ENCODE assay signal across 8 mouse cellular contexts in the genomic region with DNA sequence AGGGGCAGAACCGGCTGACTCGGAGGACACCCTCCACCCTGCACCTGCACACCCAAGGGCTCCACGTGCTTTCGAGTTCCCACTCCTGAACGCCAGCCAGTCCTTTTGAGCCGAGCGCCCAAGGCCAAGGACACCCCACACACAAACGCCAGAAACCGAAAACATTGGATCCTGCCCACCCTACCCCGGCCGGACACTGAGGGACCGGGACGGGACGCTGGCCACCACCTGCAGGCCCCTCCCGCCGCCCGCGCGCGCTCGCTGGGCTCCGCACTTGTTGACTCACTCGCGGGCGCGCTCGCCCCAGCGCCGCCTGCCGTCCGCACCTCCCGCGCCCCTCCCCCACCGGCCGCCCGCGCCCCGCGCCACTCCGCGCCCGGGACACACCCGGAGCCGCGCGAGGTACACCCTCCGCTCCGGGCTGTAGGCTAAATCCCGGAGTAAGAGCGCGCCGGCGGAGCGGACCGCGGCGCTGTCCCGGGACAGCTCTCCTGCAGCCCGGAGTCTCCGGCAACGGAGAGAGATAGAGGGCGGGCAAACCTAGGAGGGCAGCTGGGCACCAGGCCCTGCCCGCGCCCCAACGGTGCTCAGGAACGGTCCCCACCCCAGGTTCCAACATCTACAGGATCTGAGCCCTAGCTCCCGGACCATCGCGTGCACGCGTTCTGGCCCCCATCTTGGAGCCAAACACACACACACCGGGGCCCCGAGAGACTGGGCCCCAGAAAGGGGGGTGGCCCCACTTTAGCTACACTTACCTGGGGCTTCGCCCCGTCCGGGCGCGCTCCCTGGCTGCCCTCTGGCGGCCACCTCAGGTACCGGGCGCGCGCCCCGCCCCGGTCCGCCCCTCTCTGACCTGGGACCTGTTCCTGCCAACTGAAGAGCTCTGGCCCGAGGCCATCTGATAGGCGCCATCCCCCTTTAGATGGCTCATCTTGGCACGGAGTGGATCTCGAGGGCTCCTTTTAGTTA. TPM values are rescaled to one million over a fixed set of nuclear protein-coding genes. Genes with fewer than 3 reads are reported as not detected.
DNase-seq lines count a peak whose midpoint lies in the region; ATAC-seq and TF ChIP-seq lines count a peak whose summit lies in the region.

No protein-coding gene starts in this region.

- TF ChIP-seq EP300 in stomach, postnatal 0 days (optimal IDR thresholded peaks at IDR 0.05) = no peak

- no peak for TF ChIP-seq POLR2A in brain, embryonic 14.5 days (IDR thresholded peaks at IDR 0.05; ENCODE audit: borderline replicate concordance, extremely low read depth, insufficient read depth, insufficient read length, poor library complexity, severe bottlenecking)

- H3K27me3 ChIP-seq in heart, embryonic 13.5 days (replicated peaks) = peaks cover 41% of the 10 kb centered on the region
- no peaks in the 10 kb centered on the region for H3K27me3 ChIP-seq in kidney, postnatal 0 days (ENCODE audit: insufficient read depth, low read length)
- H3K27me3 ChIP-seq in liver, embryonic 16.5 days (ENCODE audit: control insufficient read depth, insufficient read depth, low read depth, low read length) = peaks cover 28% of the 10 kb centered on the region
- H3K27me3 ChIP-seq in neural tube, embryonic 12.5 days (replicated peaks) = peaks cover 26% of the 10 kb centered on the region
- H3K27me3 ChIP-seq in stomach, postnatal 0 days (ENCODE audit: control insufficient read depth, insufficient read depth, low read length) = no peaks in the 10 kb centered on the region

- H3K4me2 ChIP-seq in heart, embryonic 13.5 days = peak overlapping the region; percentile 96
- H3K4me2 ChIP-seq in kidney, postnatal 0 days (ENCODE audit: low read length) = peak overlapping the region; percentile 94
- peak overlapping the region; percentile 74 for H3K4me2 ChIP-seq in liver, embryonic 16.5 days (ENCODE audit: low read depth, low read length)
- H3K4me2 ChIP-seq in neural tube, embryonic 12.5 days (replicated peaks) = peak overlapping the region; percentile 98
- H3K4me2 ChIP-seq in stomach, postnatal 0 days (replicated peaks; ENCODE audit: low read depth) = peak overlapping the region; percentile 90

- DNase-seq in brain, embryonic 14.5 days (ENCODE audit: low read depth) = peak; percentile 68
- peak; percentile 74 for DNase-seq in kidney, postnatal 0 days (ENCODE audit: low spot score)
- DNase-seq in stomach, postnatal 0 days (ENCODE audit: low spot score) = peak; percentile 92

- 0% methylated on average over 68 of the region's 90 CpGs for WGBS in heart, embryonic 13.5 days
- under 1% methylated on average over 79 of the region's 90 CpGs for WGBS in kidney, postnatal 0 days
- WGBS in liver, embryonic 16.5 days (ENCODE audit: insufficient replicate concordance) = under 1% methylated on average over 77 of the region's 90 CpGs
- WGBS in neural tube, embryonic 12.5 days = under 1% methylated on average over 88 of the region's 90 CpGs
- under 1% methylated on average over 89 of the region's 90 CpGs for WGBS in stomach, postnatal 0 days

- H3K36me3 ChIP-seq in heart, embryonic 13.5 days = no peaks in the 10 kb centered on the region
- H3K36me3 ChIP-seq in kidney, postnatal 0 days (ENCODE audit: insufficient read depth, low read length) = no peaks in the 10 kb centered on the region
- no peaks in the 10 kb centered on the region for H3K36me3 ChIP-seq in liver, embryonic 16.5 days (ENCODE audit: control insufficient read depth, insufficient read depth)
- H3K36me3 ChIP-seq in neural tube, embryonic 12.5 days = no peaks in the 10 kb centered on the region
- H3K36me3 ChIP-seq in stomach, postnatal 0 days (ENCODE audit: control insufficient read depth, insufficient read depth, low read length) = no peaks in the 10 kb centered on the region

- peak overlapping the region; percentile 78 for H3K4me3 ChIP-seq in heart, embryonic 13.5 days
- peak overlapping the region; percentile 62 for H3K4me3 ChIP-seq in kidney, postnatal 0 days (replicated peaks; ENCODE audit: low read depth, low read length)
- peak overlapping the region; percentile 66 for H3K4me3 ChIP-seq in liver, embryonic 16.5 days (ENCODE audit: low read depth, low read length)
- peak overlapping the region; percentile 56 for H3K4me3 ChIP-seq in neural tube, embryonic 12.5 days
- H3K4me3 ChIP-seq in stomach, postnatal 0 days (ENCODE audit: low read depth, low read length) = peak overlapping the region; percentile 60

- no peaks in the 10 kb centered on the region for H3K9me3 ChIP-seq in heart, embryonic 13.5 days
- H3K9me3 ChIP-seq in kidney, postnatal 0 days (replicated peaks; ENCODE audit: low read length) = no peaks in the 10 kb centered on the region
- no peaks in the 10 kb centered on the region for H3K9me3 ChIP-seq in liver, embryonic 16.5 days (replicated peaks; ENCODE audit: control insufficient read depth, low read length)
- no peaks in the 10 kb centered on the region for H3K9me3 ChIP-seq in neural tube, embryonic 12.5 days
- H3K9me3 ChIP-seq in stomach, postnatal 0 days (ENCODE audit: control insufficient read depth, low read length) = no peaks in the 10 kb centered on the region

- peak; percentile 90 for ATAC-seq in CD4-positive, CD25-positive, alpha-beta regulatory T cell, adult 4 months
- ATAC-seq in erythroid progenitor cell, adult 5-6 weeks (replicated peaks; ENCODE audit: low FRiP score, poor library complexity, severe bottlenecking) = peak; percentile 83
- ATAC-seq in heart, embryonic 13.5 days (ENCODE audit: extremely low read depth, insufficient number of reproducible peaks, low FRiP score, low TSS enrichment) = peak; percentile 50; the same call in 1 of the 2 replicates
- ATAC-seq in kidney, postnatal 0 days (replicated peaks; ENCODE audit: low FRiP score, low read depth) = peak; percentile 78
- peak; percentile 82 for ATAC-seq in liver, embryonic 16.5 days (ENCODE audit: low read depth)
- peak; percentile 62 for ATAC-seq in neural tube, embryonic 12.5 days (ENCODE audit: low FRiP score, low read depth)
- peak; percentile 90 for ATAC-seq in stomach, postnatal 0 days (ENCODE audit: low FRiP score, low TSS enrichment)

- peak; percentile 66 for TF ChIP-seq CTCF in brain, embryonic 14.5 days (IDR thresholded peaks at IDR 0.05; ENCODE audit: borderline replicate concordance, extremely low read depth, insufficient read depth, insufficient read length)
- peak; percentile 82 for TF ChIP-seq CTCF in kidney, postnatal 0 days (IDR thresholded peaks at IDR 0.05; ENCODE audit: low read depth)
- TF ChIP-seq CTCF in stomach, postnatal 0 days (IDR thresholded peaks at IDR 0.05; ENCODE audit: low read depth) = peak; percentile 86

- peaks cover 31% of the 10 kb centered on the region for H3K4me1 ChIP-seq in heart, embryonic 13.5 days
- H3K4me1 ChIP-seq in kidney, postnatal 0 days (replicated peaks; ENCODE audit: insufficient read depth, low read length) = peaks cover 7% of the 10 kb centered on the region
- H3K4me1 ChIP-seq in liver, embryonic 16.5 days (ENCODE audit: control insufficient read depth, low read depth, low read length) = no peaks in the 10 kb centered on the region; the same call in none of the 2 replicates
- H3K4me1 ChIP-seq in neural tube, embryonic 12.5 days = peaks cover 40% of the 10 kb centered on the region
- 0 out of 2 replicates have a peak, but pooled peaks cover 2% of the 10 kb centered on the region for H3K4me1 ChIP-seq in stomach, postnatal 0 days (replicated peaks; ENCODE audit: control insufficient read depth, insufficient read depth)

- peak overlapping the region; percentile 86 for H3K9ac ChIP-seq in heart, embryonic 13.5 days
- peak overlapping the region; percentile 67 for H3K9ac ChIP-seq in kidney, postnatal 0 days (ENCODE audit: low read depth, low read length)
- peak overlapping the region; percentile 55 for H3K9ac ChIP-seq in liver, embryonic 16.5 days (ENCODE audit: low read depth, low read length)
- H3K9ac ChIP-seq in neural tube, embryonic 12.5 days = peak overlapping the region; percentile 56
- H3K9ac ChIP-seq in stomach, postnatal 0 days (ENCODE audit: low read length) = peak overlapping the region; percentile 63

- peak overlapping the region; percentile 65; the same call in 1 of the 2 replicates for H3K27ac ChIP-seq in heart, embryonic 13.5 days (replicated peaks)
- peak overlapping the region; percentile 86 for H3K27ac ChIP-seq in kidney, postnatal 0 days
- 0 out of 2 replicates have a peak overlapping the region, but pooled peaks have one; percentile 19 for H3K27ac ChIP-seq in liver, embryonic 16.5 days (ENCODE audit: low read length)
- no peak overlapping the region for H3K27ac ChIP-seq in neural tube, embryonic 12.5 days
- peak overlapping the region; percentile 87 for H3K27ac ChIP-seq in stomach, postnatal 0 days (replicated peaks)

RNA-seq across cellular contexts. Expression of a gene that starts 28.5 kb away (rescaled TPM):
- 1 to 10 TPM; 6.3 to 7.9 TPM for polyA plus RNA-seq in CD4-positive, CD25-positive, alpha-beta regulatory T cell, adult 4 months (2017; shearing (Covaris generic))
- polyA plus RNA-seq in brain, embryonic 14.5 days (2012; rRNA removed) = 1.7 and 3.1 TPM in 2 replicates
- total RNA-seq in erythroid progenitor cell, adult 5-6 weeks (2015; ENCODE audit: low replicate concordance) = 6.1 and 7.1 TPM in 2 replicates
- 0.98 and 7.4 TPM in 2 replicates for total RNA-seq in erythroid progenitor cell, adult 5-6 weeks (2017; ENCODE audit: low replicate concordance)
- polyA plus RNA-seq in heart, embryonic 13.5 days (2015; fragmentation: Nextera tagmentation; extraction: Ambion mirVana) = 5.3 and 5.4 TPM in 2 replicates
- 14.5 and 15.4 TPM in 2 replicates for polyA plus RNA-seq in kidney, postnatal 0 days (2015; fragmentation: Nextera tagmentation; extraction: Ambion mirVana)
- 0.47 and 0.94 TPM in 2 replicates for polyA plus RNA-seq in liver, embryonic 16.5 days (2015; fragmentation: Nextera tagmentation; extraction: Ambion mirVana)
- 1.1 and 1.7 TPM in 2 replicates for polyA plus RNA-seq in neural tube, embryonic 12.5 days (2016; fragmentation: Nextera tagmentation; extraction: Ambion mirVana)
- polyA plus RNA-seq in stomach, postnatal 0 days (2015; fragmentation: Nextera tagmentation; extraction: Ambion mirVana) = 11.2 and 11.7 TPM in 2 replicates

RNA-seq across cellular contexts. Expression of a gene that starts 33.0 kb away (rescaled TPM):
- polyA plus RNA-seq in CD4-positive, CD25-positive, alpha-beta regulatory T cell, adult 4 months (2017; shearing (Covaris generic)) = not detected
- polyA plus RNA-seq in brain, embryonic 14.5 days (2012; rRNA removed) = 3.3 and 3.7 TPM in 2 replicates
- total RNA-seq in erythroid progenitor cell, adult 5-6 weeks (2015; ENCODE audit: low replicate concordance) = not detected in 2 replicates
- total RNA-seq in erythroid progenitor cell, adult 5-6 weeks (2017; ENCODE audit: low replicate concordance) = not detected in 2 replicates
- not detected in 2 replicates for polyA plus RNA-seq in heart, embryonic 13.5 days (2015; fragmentation: Nextera tagmentation; extraction: Ambion mirVana)
- polyA plus RNA-seq in kidney, postnatal 0 days (2015; fragmentation: Nextera tagmentation; extraction: Ambion mirVana) = 0.38 and 0.50 TPM in 2 replicates
- polyA plus RNA-seq in liver, embryonic 16.5 days (2015; fragmentation: Nextera tagmentation; extraction: Ambion mirVana) = not detected in 2 replicates
- polyA plus RNA-seq in neural tube, embryonic 12.5 days (2016; fragmentation: Nextera tagmentation; extraction: Ambion mirVana) = 0.28 TPM in 1 of 2 replicates, not detected in the other
- polyA plus RNA-seq in stomach, postnatal 0 days (2015; fragmentation: Nextera tagmentation; extraction: Ambion mirVana) = 3.7 and 4.4 TPM in 2 replicates
